Mouse (Mus musculus) heart, embryonic 10.5 days (tissue): ENCODE measurements around the gene Nipal3. TPM values are rescaled to one million over a fixed set of nuclear protein-coding genes. Genes with fewer than 3 reads are reported as not detected.

ENCODE experiments used
- DNase-seq: peaks from one replicate; pipeline ENCODE4 v3.0.0-alpha.2; 2017; ENCODE audit warnings: low spot score
- H3K27ac ChIP-seq: fragments of 300-500 bp; sonication (generic); 2 replicates; pipeline ENCODE4 v1.5.1; 2016; ENCODE audit warnings: mild to moderate bottlenecking
- H3K27me3 ChIP-seq: fragments of 300-500 bp; sonication (generic); 2 replicates; pipeline ENCODE4 v1.6.1; 2016; ENCODE audit warnings: mild to moderate bottlenecking; ENCODE audit not compliant: poor library complexity, insufficient read depth, severe bottlenecking
- H3K36me3 ChIP-seq: fragments of 300-500 bp; sonication (generic); 2 replicates; pipeline ENCODE4 v1.6.1; 2016; ENCODE audit warnings: mild to moderate bottlenecking, moderate library complexity
- H3K4me1 ChIP-seq: fragments of 300-500 bp; sonication (generic); 2 replicates; pipeline ENCODE4 v1.6.1; 2016; ENCODE audit warnings: mild to moderate bottlenecking
- H3K4me3 ChIP-seq: fragments of 300-500 bp; sonication (generic); 2 replicates; pipeline ENCODE4 v1.5.1; 2016; ENCODE audit warnings: mild to moderate bottlenecking, moderate library complexity
- H3K9me3 ChIP-seq: fragments of 300-500 bp; sonication (generic); 2 replicates; pipeline ENCODE4 v1.6.1; 2016; ENCODE audit warnings: mild to moderate bottlenecking, moderate library complexity
- WGBS: fragments of 180-500 bp; shearing (Covaris S2); methylation state at CpG from one replicate; pipeline ENCODE4 v1.1.7; 2016; 5-methylcytosine and 5-hydroxymethylcytosine counted together
- polyA plus RNA-seq: library from polyadenylated mRNA; unstranded; fragments of >200 nt; fragmentation: Nextera tagmentation; extraction: Ambion mirVana; gene quantifications from 2 replicates; pipeline ENCODE4 v1.2.1, GENCODE M21; 2016

Nipal3 gene
- polyA plus RNA-seq, 1 experiment from 2014 or later: 2.0 TPM

DNA sequence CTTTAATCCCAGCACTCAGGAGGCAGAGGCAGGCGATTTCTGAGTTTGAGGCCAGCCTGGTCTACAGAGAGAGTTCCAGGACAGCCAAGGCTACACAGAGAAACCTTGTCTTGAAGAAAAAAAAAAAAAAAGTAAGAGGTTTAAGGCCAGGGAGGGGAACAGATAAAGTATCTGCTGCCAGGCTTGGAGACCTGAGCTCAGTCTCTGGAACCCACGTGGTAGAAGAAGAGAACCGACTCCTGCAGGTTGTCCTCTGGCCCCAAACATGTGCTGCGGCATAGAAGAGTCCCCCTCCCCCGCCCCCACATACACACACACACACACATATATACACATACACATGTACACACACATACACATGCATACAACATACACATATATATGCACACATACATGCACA, 52.4 kb downstream of the Nipal3 start:
- H3K4me1 ChIP-seq: peaks cover 11% of the 10 kb centered on the region
- DNase-seq: no peak
- no peaks in the 10 kb centered on the region for H3K27me3 ChIP-seq
- no peak overlapping the region for H3K4me3 ChIP-seq
- H3K27ac ChIP-seq: no peak overlapping the region
- H3K9me3 ChIP-seq: no peaks in the 10 kb centered on the region
- H3K36me3 ChIP-seq: no peaks in the 10 kb centered on the region
- 66% methylated on average over 5 of the region's 5 CpGs for WGBS

DNA sequence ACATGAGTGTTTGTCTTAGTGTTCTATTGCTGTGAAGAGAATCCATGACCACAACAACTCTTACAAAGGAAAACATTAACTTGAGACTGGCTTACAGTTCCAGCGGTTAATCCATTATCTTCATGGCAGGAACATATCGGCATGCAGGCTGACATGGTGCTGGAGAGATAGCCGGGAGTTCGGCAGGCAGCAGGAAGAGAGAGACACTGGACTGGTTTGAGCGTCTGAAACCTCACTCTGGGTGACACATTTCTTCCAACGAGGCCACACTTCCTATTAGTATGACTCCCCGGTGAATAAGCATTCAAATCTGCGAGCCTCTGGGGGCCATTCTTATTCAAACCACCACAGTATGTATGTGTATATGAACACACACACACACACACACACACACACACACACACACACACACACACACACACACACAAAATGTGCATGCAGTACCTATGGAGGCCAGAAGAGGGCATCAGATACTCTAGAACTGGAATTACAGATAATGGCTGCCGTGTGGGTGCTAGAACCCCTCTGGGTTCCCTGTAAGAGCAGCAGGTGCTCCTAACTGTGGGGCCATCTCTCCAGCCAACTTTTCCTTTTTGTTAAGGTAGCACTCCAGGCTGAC, 54.8 kb downstream of the Nipal3 start:
- peak; percentile 82 for DNase-seq
- H3K27me3 ChIP-seq: no peaks in the 10 kb centered on the region
- H3K4me3 ChIP-seq: no peak overlapping the region
- H3K9me3 ChIP-seq: no peaks in the 10 kb centered on the region
- no peaks in the 10 kb centered on the region for H3K36me3 ChIP-seq
- WGBS: 34% methylated on average over 9 of the region's 9 CpGs
- H3K4me1 ChIP-seq: peaks cover 23% of the 10 kb centered on the region
- H3K27ac ChIP-seq: peak overlapping the region; percentile 83

DNA sequence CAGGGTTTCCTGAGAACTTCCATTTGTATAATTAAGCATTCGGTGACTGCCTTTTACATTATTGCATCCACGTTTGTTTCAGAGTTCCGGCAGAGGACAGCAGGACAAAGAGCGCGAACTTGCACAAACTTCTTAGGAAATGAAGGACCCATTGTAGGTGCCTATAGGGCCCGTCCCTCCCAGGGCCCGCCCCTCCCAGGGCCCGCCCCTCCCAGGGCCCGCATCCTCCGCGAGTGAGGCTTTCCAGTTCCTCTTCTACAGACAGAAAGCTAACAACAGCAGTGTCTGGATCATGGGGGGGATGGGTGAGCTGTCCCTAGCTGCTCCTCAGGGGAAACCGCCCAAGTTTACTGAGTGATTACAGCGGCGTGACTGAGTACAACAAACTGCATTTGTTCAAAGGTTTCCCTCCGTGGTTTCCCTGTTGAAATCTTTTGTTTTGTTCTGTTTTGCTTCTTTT, 55.6 kb downstream of the Nipal3 start:
- H3K4me1 ChIP-seq: peaks cover 29% of the 10 kb centered on the region
- peak overlapping the region; percentile 43 for H3K4me3 ChIP-seq
- H3K27ac ChIP-seq: peak overlapping the region; percentile 83
- H3K27me3 ChIP-seq: no peaks in the 10 kb centered on the region
- peak; percentile 93 for DNase-seq
- H3K9me3 ChIP-seq: no peaks in the 10 kb centered on the region
- WGBS: 3% methylated on average over 15 of the region's 15 CpGs
- H3K36me3 ChIP-seq: no peaks in the 10 kb centered on the region

DNA sequence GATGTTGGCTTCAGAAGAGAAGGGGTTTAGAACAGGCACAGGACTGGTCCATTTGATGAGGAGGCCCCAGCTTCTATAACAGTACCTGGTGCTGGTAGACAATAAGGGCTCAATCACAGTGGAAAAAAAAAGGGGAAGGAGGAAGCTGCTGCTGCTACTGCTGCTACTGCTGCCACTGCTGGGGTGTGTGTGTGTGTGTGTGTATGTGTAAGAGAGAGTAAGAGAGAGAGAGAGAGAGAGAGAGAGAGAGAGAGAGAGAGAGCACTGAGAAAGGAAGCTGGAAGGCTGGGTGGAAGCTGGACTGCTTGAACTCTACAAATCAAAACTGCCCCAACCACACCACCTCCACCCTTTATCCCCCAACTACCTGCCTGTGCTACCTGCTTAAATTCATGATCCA, 56.9 kb downstream of the Nipal3 start:
- Histone ChIP-seq H3K4me3 (no peak overlapping the region), H3K27ac (no peak overlapping the region), H3K27me3 (no peaks in the 10 kb centered on the region), H3K9me3 (no peaks in the 10 kb centered on the region), H3K36me3 (no peaks in the 10 kb centered on the region), H3K4me1 (peaks cover 40% of the 10 kb centered on the region)
- DNase-seq: no peak

DNA sequence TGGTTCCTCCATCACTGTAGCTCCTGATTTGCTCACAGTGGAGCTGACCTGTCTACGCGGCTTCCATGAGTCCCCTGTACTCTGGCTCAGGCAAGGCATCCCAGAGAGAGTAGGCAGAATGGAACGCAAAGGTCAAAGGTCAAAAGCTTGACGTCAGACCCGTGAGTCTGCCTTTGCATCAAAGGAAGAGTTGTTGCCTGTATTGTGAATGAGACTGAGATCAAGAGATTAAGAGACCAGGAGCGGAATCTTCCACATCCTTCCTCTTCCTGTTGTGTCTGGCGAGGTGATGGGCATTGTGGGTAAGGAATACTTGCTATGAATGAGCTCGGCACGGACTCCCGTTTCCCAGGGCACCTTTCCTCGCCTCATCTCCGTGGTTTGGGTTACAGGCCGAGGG, 58.5 kb downstream of the Nipal3 start:
- Histone ChIP-seq H3K4me1 (peaks cover 40% of the 10 kb centered on the region), H3K36me3 (no peaks in the 10 kb centered on the region), H3K27me3 (no peaks in the 10 kb centered on the region), H3K4me3 (no peak overlapping the region), H3K9me3 (no peaks in the 10 kb centered on the region), H3K27ac (no peak overlapping the region)
- DNase-seq: no peak
- 47% methylated on average over 13 of the region's 13 CpGs for WGBS

DNA sequence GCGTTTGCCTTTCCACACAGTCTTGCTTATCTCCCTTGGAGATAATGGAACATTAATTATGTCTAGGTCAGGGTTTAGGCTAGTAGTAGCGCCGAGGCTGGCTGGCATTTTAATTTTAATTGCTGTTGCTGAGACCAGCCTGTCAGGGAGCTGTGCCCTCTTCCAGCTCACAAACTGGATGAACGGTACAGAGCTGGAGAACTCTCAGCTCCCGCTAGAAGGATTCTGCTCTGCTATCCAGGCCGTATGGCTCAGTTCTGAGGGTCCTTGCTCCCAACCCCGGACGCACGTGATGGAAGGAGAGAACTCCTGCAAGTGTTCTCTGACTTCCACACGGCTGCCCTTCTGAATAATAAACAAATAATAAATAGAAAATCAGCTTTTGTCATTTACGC, 60.4 kb downstream of the Nipal3 start:
- H3K4me3 ChIP-seq: peak overlapping the region; percentile 86
- WGBS: 30% methylated on average over 11 of the region's 11 CpGs

DNA sequence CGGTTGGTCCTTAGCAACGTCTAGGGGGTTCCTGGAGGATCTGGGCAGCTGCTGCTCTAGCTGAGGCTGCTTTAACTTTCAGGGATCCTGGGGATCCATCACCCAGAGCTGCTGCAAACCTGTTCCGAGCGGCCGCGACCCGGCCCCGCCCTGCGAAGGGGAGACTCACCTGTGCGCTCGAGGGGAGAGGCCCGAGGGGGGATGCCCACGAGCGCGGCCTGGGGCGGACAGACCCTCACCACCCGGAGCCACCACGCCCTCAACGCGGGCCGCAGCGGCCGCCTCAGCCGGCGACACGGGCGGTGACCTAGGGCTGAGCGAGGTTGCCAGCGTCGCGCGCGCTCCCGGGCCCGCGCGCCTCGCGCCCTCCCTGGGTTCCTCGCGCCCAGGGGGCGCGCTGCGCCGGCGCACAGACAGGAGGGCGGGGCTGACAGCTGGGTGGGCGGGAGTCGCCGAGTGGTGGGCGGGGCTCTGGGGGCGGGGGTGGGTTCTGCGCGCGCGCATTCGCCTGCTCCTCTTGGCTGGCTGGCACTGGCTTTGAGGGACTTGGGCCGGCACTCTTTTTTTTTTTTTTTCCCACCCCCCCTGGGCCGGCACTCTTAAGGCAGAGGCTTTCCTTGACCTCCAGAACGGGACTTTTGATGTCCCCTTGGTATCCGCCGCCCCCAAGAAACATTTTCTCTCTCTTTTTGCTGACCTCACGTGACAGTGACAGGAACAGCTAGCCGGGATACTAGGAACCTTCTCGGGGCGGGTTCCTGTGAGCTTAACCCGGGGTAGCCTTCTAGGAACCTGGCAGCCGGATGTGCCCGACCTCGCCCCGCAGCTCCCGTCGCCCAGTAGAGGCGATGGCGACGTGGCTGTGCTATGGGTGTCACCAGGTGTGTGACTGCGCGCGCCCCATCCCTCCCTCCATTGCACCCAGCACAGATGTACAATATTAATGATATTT, 61.1 kb downstream of the Nipal3 start, which contains the start of gene Rcan3:
Gene Rcan3 (minus strand): TSS at position 411 of the 952 bp plus-strand sequence.
- 1% methylated on average over 79 of the region's 79 CpGs for WGBS
- H3K27ac ChIP-seq: peak within 1 kb of the TSS; percentile 91
- H3K4me1 ChIP-seq: peaks cover 29% of the 10 kb centered on the region

More for the DNA sequence above, 60.4 kb downstream of the Nipal3 start:
- DNase-seq: no peak
- H3K27ac ChIP-seq: peak overlapping the region; percentile 91
- no peaks in the 10 kb centered on the region for H3K27me3 ChIP-seq
- H3K9me3 ChIP-seq: no peaks in the 10 kb centered on the region
- no peaks in the 10 kb centered on the region for H3K36me3 ChIP-seq
- H3K4me1 ChIP-seq: peaks cover 33% of the 10 kb centered on the region

DNA sequence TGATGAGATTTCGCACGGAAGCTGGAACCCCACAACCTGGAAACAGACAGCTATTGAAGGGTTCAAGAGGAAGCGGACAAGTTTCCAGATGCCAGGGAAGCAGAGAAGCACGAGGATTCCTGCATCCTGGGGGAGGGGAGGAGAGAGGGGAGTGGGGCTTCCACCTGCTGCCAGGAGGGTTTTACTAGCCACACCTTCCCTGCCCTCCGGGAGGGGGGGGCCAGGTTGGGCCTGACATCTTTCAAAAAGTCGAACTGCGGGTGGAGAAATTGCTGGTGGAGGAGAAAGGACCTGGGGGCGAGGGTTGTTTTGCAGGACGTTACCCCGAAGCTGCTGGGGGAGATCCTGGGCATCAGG, 61.8 kb downstream of the Nipal3 start:
- peaks cover 29% of the 10 kb centered on the region for H3K4me1 ChIP-seq
- no peaks in the 10 kb centered on the region for H3K9me3 ChIP-seq
- DNase-seq: no peak
- H3K4me3 ChIP-seq: peak overlapping the region; percentile 86
- H3K36me3 ChIP-seq: no peaks in the 10 kb centered on the region
- peak overlapping the region; percentile 91 for H3K27ac ChIP-seq
- no peaks in the 10 kb centered on the region for H3K27me3 ChIP-seq
- 8% methylated on average over 10 of the region's 10 CpGs for WGBS

More for the DNA sequence above, 61.1 kb downstream of the Nipal3 start, which contains the start of gene Rcan3:
- H3K9me3 ChIP-seq: no peaks in the 10 kb centered on the region
- H3K27me3 ChIP-seq: no peaks in the 10 kb centered on the region
- H3K36me3 ChIP-seq: no peaks in the 10 kb centered on the region
- peak within 1 kb of the TSS; percentile 86 for H3K4me3 ChIP-seq
- DNase-seq: peak; percentile 95

DNA sequence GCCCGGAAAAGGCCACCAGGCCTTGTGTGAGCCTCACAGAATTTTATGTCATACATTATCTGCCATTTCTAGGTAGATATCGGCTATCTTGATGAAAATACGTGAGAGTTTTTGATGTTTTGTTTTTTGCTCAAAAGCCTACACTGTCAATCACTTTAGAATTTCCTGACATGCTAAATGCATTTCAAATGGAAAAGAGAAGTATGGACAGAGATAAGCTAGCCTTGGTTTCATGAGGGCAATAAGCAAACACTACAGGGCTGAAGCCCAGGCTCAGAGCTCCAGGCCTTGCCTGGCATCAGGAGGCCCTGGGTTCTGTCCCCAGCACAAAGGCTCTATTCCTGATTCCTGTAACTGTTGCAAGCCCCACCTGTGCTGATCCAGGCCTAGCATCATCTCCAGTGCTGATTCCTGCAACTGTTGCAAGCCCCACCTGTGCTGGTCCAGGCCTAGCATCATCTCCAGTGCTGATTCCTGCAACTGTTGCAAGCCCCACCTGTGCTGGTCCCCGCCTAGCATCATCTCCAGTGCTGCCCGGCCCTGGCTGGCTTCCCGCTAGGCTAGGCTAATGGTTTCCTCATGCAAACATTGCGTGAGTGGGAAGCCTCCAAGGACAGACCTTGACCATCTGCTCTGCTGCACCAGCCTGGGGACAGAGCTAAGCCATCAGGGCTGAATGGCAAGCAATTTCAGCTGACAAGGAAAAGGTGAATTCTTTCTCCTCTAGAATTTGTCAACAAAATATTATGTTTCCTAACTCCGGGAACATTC, 64.7 kb downstream of the Nipal3 start:
- Histone ChIP-seq H3K4me1 (peaks cover 21% of the 10 kb centered on the region), H3K36me3 (no peaks in the 10 kb centered on the region), H3K4me3 (no peak overlapping the region), H3K27me3 (no peaks in the 10 kb centered on the region), H3K27ac (no peak overlapping the region), H3K9me3 (no peaks in the 10 kb centered on the region)
- DNase-seq: no peak
- 83% methylated on average over 8 of the region's 8 CpGs for WGBS

DNA sequence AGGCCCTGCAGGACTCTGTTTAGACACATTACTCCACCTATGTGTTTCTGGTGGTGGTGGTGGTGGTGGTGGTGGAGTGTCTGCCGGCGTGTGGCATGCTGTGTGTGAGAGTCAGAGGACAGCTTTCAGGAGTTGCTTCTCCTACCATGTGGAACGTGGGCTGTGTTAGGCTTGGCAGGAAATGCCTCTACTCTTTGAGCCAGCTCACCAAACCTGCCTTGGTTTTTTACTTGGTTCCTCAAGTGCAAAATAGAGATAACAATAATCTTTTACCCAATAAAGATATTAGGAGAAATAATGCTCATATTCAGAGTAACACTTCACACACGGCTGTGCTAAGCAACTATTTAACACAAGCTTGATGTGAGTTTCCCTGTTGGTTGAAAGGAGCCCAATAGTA, 65.5 kb downstream of the Nipal3 start:
- Histone ChIP-seq H3K36me3 (peaks cover 3% of the 10 kb centered on the region; the same call in 1 of the 2 replicates), H3K27ac (no peak overlapping the region), H3K4me1 (peaks cover 17% of the 10 kb centered on the region), H3K27me3 (no peaks in the 10 kb centered on the region), H3K4me3 (no peak overlapping the region), H3K9me3 (no peaks in the 10 kb centered on the region)
- WGBS: 81% methylated on average over 4 of the region's 4 CpGs
- DNase-seq: no peak

DNA sequence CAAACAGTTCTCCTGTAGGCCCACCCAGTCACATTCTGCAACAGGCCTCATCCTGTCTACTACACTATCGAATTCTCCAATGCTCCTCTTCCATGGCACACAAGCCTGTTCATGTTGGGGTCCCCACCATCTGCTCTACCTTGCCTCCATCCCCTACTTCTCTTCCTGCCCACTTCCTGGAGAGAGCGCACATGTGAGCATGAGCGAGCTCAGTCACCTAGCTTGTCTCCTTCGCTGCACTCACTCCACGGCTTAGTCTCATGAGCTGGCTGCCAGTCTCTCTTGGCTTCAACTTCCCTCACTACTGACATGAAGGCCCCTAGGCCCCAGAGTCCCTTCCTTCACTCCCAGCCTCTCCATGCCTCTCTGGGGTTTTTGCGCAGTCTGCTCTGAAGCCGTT, 68.3 kb downstream of the Nipal3 start:
- Histone ChIP-seq H3K9me3 (no peaks in the 10 kb centered on the region), H3K4me3 (no peak overlapping the region)
- WGBS: 88% methylated on average over 7 of the region's 7 CpGs

DNA sequence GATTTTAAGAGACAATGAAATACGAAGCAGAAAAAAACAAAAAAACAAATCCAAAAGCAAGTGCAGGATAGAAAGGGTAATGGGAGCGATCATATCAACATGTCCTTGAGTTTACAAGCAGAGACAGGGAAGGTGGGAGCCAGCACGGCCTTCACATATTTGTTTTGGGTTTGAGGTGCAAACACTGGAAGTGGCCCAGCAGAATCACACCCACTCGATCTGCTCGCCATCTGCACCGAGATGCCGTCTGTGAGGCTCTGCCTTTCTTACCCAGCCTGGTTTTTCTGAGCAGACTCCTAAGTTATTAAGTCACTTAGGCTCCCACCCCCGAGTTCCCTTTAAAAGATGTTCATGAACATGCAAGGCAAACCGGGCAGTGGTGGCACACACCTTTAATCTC, 69.2 kb downstream of the Nipal3 start:
- H3K27me3 ChIP-seq: no peaks in the 10 kb centered on the region
- H3K36me3 ChIP-seq: peaks cover 27% of the 10 kb centered on the region; the same call in 1 of the 2 replicates
- H3K27ac ChIP-seq: no peak overlapping the region
- H3K4me3 ChIP-seq: no peak overlapping the region
- 84% methylated on average over 9 of the region's 9 CpGs for WGBS
- peaks cover 4% of the 10 kb centered on the region for H3K4me1 ChIP-seq
- H3K9me3 ChIP-seq: no peaks in the 10 kb centered on the region
- DNase-seq: no peak

More for the DNA sequence above, 68.3 kb downstream of the Nipal3 start:
- DNase-seq: no peak
- peaks cover 23% of the 10 kb centered on the region; the same call in 1 of the 2 replicates for H3K36me3 ChIP-seq
- H3K4me1 ChIP-seq: peaks cover 4% of the 10 kb centered on the region; the same call in 1 of the 2 replicates
- H3K27ac ChIP-seq: no peak overlapping the region
- no peaks in the 10 kb centered on the region for H3K27me3 ChIP-seq
